Mouse (Mus musculus) macrophage (primary cell): ENCODE measurements around the gene Rabepk. TPM values are rescaled to one million over a fixed set of nuclear protein-coding genes. Genes with fewer than 3 reads are reported as not detected.
"Not testable (repeated sequence)": the region's sequence is repeated elsewhere in the genome, so short reads cannot be mapped to it uniquely, and the experiment has no call there.

Experiments used
- H3K27ac ChIP-seq: fragments of 350-480 bp; formaldehyde crosslinking; 2 replicates; pipeline ENCODE4 v1.9.0; 2021
- H3K36me3 ChIP-seq: fragments of 350-480 bp; formaldehyde crosslinking; 2 replicates; pipeline ENCODE4 v1.9.0; 2021; ENCODE audit errors: inconsistent target
- H3K4me3 ChIP-seq: fragments of 350-480 bp; formaldehyde crosslinking; 2 replicates; pipeline ENCODE4 v1.9.0; 2021; ENCODE audit errors: inconsistent target
- H3K79me2 ChIP-seq: fragments of 350-480 bp; formaldehyde crosslinking; 2 replicates; pipeline ENCODE4 v1.9.0; 2021; ENCODE audit errors: inconsistent target
- WGBS: methylation state at CpG from one replicate; pipeline ENCODE4 v1.1.7; 2026; ENCODE audit warnings: inconsistent platforms; ENCODE audit not compliant: missing documents; 5-methylcytosine and 5-hydroxymethylcytosine counted together
- polyA plus RNA-seq: library from polyadenylated mRNA; stranded (reverse); fragments of 250-400 nt; gene quantifications from 3 replicates; pipeline ENCODE4 v1.2.4, GENCODE M21; 2018; ENCODE audit warnings: inconsistent platforms

Rabepk gene
- polyA plus RNA-seq, 1 experiment from 2014 or later = 15.9 TPM

- Histone ChIP-seq H3K27ac (no peak overlapping the region), H3K4me3 (no peak overlapping the region), H3K79me2 (no peaks in the 10 kb centered on the region), H3K36me3 (peaks cover 12% of the 10 kb centered on the region; the same call in 1 of the 2 replicates)
- 91% methylated on average over 2 of the region's 2 CpGs for WGBS
Observed at GRCm38 (mm10) chr2:34794511-34794910, 5.2 kb downstream of the Rabepk start.

DNA sequence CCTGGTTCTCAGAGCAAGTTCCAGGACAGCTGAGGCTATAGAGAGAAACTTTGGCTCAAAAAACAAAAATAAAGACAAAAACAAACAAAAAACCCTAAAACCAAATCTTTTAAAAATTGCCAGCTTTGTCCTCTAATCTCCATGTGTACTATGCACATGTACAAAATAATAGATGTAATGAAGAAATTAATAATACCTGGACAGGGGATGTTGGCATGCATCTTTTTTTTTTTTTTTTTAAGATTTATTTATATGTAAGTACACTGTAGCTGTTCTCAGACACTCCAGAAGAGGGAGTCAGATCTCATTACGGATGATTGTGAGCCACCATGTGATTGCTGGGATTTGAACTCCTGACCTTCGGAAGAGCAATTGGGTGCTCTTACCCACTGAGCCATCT is 7.2 kb downstream of the Rabepk start:
- not testable (repeated sequence) for H3K4me3 ChIP-seq, H3K79me2 ChIP-seq, H3K27ac ChIP-seq
- peaks cover 12% of the 10 kb centered on the region; the same call in 1 of the 2 replicates for H3K36me3 ChIP-seq
- 100% methylated on average over 2 of the region's 2 CpGs for WGBS

GRCm38 (mm10) chr2:34790282-34790681 is 9.4 kb downstream of the Rabepk start:
- no peaks in the 10 kb centered on the region for H3K79me2 ChIP-seq
- no peak overlapping the region for H3K27ac ChIP-seq
- peak overlapping the region; percentile 2; the same call in 1 of the 2 replicates for H3K4me3 ChIP-seq
- WGBS = 24% methylated on average over 8 of the region's 8 CpGs
- peaks cover 12% of the 10 kb centered on the region; the same call in 1 of the 2 replicates for H3K36me3 ChIP-seq

- Histone ChIP-seq H3K4me3 (no peak overlapping the region), H3K79me2 (no peaks in the 10 kb centered on the region), H3K36me3 (peaks cover 14% of the 10 kb centered on the region; the same call in 1 of the 2 replicates), H3K27ac (no peak overlapping the region)
- 89% methylated on average over 2 of the region's 2 CpGs for WGBS
Observed at GRCm38 (mm10) chr2:34784085-34784484, 15.6 kb downstream of the Rabepk start.

DNA sequence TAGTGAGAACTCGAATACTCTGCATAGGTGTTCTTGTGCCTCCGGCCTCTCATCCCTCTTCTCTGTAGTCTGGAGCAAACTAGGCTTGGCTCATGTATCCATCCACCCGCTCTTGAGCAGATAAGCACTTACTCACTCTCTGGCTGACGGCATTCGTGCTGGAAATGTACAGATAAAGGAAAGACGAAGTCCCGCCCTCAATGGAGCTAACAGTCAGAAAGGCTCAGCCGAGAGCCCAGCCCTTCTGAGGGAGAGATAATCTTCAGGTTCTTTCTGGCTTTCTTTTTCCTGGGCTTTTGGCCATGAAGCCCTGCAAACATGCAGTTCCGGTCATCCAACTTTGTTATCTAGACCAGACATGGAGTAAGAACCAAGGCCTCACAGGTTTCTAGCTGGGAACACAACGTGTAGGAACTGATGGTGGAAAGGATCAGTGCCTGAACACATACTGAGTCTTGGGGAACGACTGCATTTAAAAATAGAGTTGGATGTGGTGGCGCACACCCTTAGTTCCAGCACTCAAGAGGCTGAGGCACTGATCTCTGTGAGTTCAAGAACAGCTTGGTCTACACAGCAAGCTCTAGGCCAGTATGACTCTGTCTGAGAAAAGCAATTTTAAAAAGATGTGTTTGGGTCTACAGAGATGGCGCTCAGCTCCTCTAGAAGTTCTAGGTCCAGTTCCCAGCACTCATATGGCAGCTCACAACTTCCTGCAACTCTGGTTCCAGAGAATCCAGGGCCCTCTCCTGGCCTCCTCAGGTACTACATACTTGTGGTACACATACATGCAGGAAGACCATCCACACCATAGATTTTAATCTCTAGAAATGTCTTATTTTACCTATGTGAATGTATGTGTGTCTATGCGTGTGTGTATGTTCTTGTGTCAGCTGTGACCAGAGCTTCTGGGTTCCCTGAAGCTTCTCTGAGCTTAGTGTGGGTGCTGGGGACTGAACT is 16.4 kb downstream of the Rabepk start:
- Histone ChIP-seq H3K36me3 (peaks cover 14% of the 10 kb centered on the region; the same call in 1 of the 2 replicates), H3K27ac (no peak overlapping the region), H3K4me3 (no peak overlapping the region), H3K79me2 (peaks cover 6% of the 10 kb centered on the region; the same call in 1 of the 2 replicates)
- WGBS = 97% methylated on average over 14 of the region's 14 CpGs

DNA sequence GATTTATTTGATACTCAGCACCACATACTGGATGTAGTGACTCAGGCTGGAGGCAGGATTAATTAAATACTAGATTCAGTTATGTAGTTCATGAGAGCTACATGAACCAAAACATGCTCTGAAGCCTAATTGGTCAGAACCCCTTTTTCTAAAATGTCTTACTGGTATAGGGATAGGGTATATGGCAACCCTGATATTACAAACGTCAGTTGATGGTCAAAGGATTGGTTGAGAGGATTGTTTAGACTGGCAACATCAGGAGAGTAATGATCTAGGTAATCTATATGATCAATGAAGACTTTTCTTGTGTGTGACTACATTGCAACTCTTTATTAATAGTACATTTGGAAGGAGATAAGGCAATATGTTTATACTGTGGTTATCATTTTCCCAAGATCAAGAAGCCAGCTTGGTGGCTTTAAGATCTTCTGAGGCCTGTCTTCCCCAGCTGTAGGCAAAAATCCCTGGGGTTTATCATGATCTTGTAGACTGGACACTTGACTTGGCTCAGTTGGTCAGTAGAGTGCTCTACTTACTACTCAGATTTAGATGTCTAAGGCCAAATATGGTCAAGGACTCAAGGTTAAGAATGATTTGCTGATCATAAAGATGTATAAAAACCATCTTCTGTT is 22.4 kb downstream of the Rabepk start:
- Histone ChIP-seq H3K36me3 (peaks cover 42% of the 10 kb centered on the region), H3K27ac (no peak overlapping the region)
- WGBS = 67% methylated on average over 1 of the region's 1 CpGs

DNA sequence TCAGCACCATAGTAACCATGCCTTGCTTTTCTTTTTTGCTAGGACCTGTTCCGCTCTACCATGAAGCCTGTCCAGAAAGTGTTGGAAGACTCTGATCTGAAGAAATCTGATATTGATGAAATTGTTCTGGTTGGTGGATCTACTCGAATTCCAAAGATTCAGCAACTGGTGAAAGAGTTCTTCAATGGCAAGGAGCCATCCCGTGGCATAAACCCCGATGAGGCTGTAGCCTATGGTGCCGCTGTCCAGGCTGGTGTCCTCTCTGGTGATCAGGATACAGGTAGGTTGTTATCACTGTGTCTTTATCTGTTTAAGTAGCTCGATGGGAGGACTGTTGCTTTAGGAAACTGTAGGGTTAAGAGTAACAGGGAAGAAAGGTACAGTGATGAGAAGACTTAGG is 25.2 kb downstream of the Rabepk start:
- WGBS = 90% methylated on average over 6 of the region's 6 CpGs
- Histone ChIP-seq H3K4me3 (peak overlapping the region; percentile 81), H3K36me3 (peaks cover 42% of the 10 kb centered on the region), H3K79me2 (peaks cover 88% of the 10 kb centered on the region), H3K27ac (no peak overlapping the region)

More for the DNA sequence above, 22.4 kb downstream of the Rabepk start:
- Histone ChIP-seq H3K4me3 (no peak overlapping the region), H3K79me2 (peaks cover 66% of the 10 kb centered on the region)

- Histone ChIP-seq H3K4me3 (peak overlapping the region; percentile 81), H3K36me3 (peaks cover 42% of the 10 kb centered on the region), H3K79me2 (peaks cover 85% of the 10 kb centered on the region), H3K27ac (no peak overlapping the region)
- 87% methylated on average over 4 of the region's 4 CpGs for WGBS
Observed at GRCm38 (mm10) chr2:34773673-34774072, 26.0 kb downstream of the Rabepk start.

- peaks cover 42% of the 10 kb centered on the region for H3K36me3 ChIP-seq
Observed at GRCm38 (mm10) chr2:34772252-34773235, 27.2 kb downstream of the Rabepk start.

DNA sequence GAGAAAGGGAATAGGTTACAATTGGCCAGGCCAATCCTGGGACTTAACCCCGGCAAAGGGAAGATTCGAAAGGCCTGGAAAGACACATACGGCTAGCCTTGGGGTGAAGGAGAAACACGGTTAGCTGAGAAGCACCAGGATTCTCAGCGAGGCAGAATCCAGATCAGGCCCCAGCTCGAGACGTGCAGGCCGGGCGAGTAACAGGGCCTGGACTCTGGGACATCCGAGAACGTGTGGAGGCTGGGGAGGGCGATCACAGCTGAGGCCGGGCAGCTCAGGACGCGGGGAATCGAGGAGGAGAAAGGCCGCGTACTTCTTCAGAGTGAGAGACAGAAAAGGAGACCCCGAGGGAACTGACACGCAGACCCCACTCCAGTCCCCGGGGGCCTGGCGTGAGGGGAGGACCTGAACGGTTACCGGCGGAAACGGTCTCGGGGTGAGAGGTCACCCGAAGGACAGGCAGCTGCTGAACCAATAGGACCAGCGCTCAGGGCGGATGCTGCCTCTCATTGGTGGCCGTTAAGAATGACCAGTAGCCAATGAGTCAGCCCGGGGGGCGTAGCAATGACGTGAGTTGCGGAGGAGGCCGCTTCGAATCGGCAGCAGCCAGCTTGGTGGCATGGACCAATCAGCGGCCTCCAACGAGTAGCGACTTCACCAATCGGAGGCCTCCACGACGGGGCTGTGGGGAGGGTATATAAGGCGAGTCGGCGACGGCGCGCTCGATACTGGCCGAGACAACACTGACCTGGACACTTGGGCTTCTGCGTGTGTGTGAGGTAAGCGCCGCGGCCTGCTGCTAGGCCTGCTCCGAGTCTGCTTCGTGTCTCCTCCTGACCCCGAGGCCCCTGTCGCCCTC is 28.1 kb downstream of the Rabepk start, which contains the start of gene Hspa5:
TSS of gene Hspa5 (plus strand) at position 603 of the 859 bp plus-strand sequence.
- peak within 1 kb of the TSS; percentile 81 for H3K4me3 ChIP-seq
- H3K36me3 ChIP-seq = peaks cover 32% of the 10 kb centered on the region
- 1% methylated on average over 60 of the region's 60 CpGs for WGBS

More at GRCm38 (mm10) chr2:34772252-34773235, 27.2 kb downstream of the Rabepk start:
- Histone ChIP-seq H3K79me2 (peaks cover 74% of the 10 kb centered on the region), H3K27ac (peak overlapping the region; percentile 63), H3K4me3 (peak overlapping the region; percentile 81)
- 1% methylated on average over 50 of the region's 50 CpGs for WGBS

GRCm38 (mm10) chr2:34770951-34771350 is 28.8 kb downstream of the Rabepk start:
- WGBS = 3% methylated on average over 5 of the region's 6 CpGs
- Histone ChIP-seq H3K79me2 (peaks cover 58% of the 10 kb centered on the region), H3K27ac (peak overlapping the region; percentile 95), H3K36me3 (peaks cover 29% of the 10 kb centered on the region), H3K4me3 (peak overlapping the region; percentile 81)

More for the DNA sequence above, 28.1 kb downstream of the Rabepk start, which contains the start of gene Hspa5:
- Histone ChIP-seq H3K27ac (peak within 1 kb of the TSS; percentile 95), H3K79me2 (peaks cover 65% of the 10 kb centered on the region)

GRCm38 (mm10) chr2:34770049-34770448 is 29.7 kb downstream of the Rabepk start:
- H3K4me3 ChIP-seq = no peak overlapping the region
- peak overlapping the region; percentile 95; the same call in 1 of the 2 replicates for H3K27ac ChIP-seq
- H3K79me2 ChIP-seq = peaks cover 49% of the 10 kb centered on the region
- peaks cover 20% of the 10 kb centered on the region for H3K36me3 ChIP-seq
- 83% methylated on average over 2 of the region's 2 CpGs for WGBS

DNA sequence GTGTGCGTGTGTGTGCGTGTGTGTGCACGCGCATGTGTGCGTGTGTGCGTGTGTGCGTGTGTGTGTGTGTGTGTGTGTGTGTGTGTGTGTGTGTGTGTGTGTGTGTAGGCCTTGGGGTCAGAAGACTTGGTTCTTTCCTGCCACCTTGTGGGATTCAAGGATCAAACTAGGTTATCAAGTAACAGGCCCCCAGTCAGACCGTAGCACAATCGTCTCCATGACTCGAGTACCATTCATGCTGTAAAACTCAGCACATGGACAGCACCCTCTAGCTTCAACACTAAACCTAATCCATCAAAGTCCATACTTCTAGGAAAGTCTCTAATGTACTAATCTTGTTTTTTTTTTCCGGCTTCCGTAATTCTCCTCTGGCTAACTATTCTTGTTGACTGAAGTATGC is 34.9 kb downstream of the Rabepk start:
- 79% methylated on average over 8 of the region's 12 CpGs for WGBS
- Histone ChIP-seq H3K79me2 (no peaks in the 10 kb centered on the region; the same call in 1 of the 2 replicates), H3K27ac (no peak overlapping the region), H3K36me3 (no peaks in the 10 kb centered on the region), H3K4me3 (no peak overlapping the region)
